Mouse (Mus musculus) limb, embryonic 11.5 days (tissue): ENCODE measurements around the gene Ddx19b. TPM values are rescaled to one million over a fixed set of nuclear protein-coding genes. Genes with fewer than 3 reads are reported as not detected.
"Not testable (repeated sequence)": the region's sequence is repeated elsewhere in the genome, so short reads cannot be mapped to it uniquely, and the experiment has no call there.

Experiments
- ATAC-seq: fragments of 200-750 bp; cut with Nextera tagmentation; 2 replicates; pipeline ENCODE4 v1.8.0; 2017; ENCODE audit warnings: low read depth; ENCODE audit not compliant: insufficient number of reproducible peaks, low FRiP score, low TSS enrichment
- DNase-seq: peaks from one replicate; pipeline ENCODE4 v3.0.0-alpha.2; 2015; ENCODE audit warnings: low spot score
- H3K27ac ChIP-seq: fragments of 300-500 bp; sonication (generic); replicated peaks from 2 replicates; pipeline ENCODE4 v1.5.1; 2014; ENCODE audit warnings: low read depth, mild to moderate bottlenecking, low read length
- H3K27me3 ChIP-seq: fragments of 300-500 bp; sonication (generic); 2 replicates; pipeline ENCODE4 v1.6.1; 2014; ENCODE audit warnings: mild to moderate bottlenecking, low read length, mixed read lengths; ENCODE audit not compliant: control insufficient read depth, insufficient read depth
- H3K36me3 ChIP-seq: fragments of 300-500 bp; sonication (generic); 2 replicates; pipeline ENCODE4 v1.6.1; 2014; ENCODE audit warnings: mild to moderate bottlenecking, low read length, moderate library complexity, mixed read lengths; ENCODE audit not compliant: control insufficient read depth, insufficient read depth
- H3K4me1 ChIP-seq: fragments of 300-500 bp; sonication (generic); 2 replicates; pipeline ENCODE4 v1.6.1; 2014; ENCODE audit warnings: low read length, mixed read lengths; ENCODE audit not compliant: control insufficient read depth, insufficient read depth
- H3K4me2 ChIP-seq: fragments of 300-500 bp; sonication (generic); 2 replicates; pipeline ENCODE4 v1.6.1; 2014; ENCODE audit warnings: low read depth, mild to moderate bottlenecking, moderate library complexity; ENCODE audit not compliant: severe bottlenecking
- H3K4me3 ChIP-seq: fragments of 300-500 bp; sonication (generic); 2 replicates; pipeline ENCODE4 v1.5.1; 2014; ENCODE audit warnings: low read depth, low read length
- H3K9ac ChIP-seq: fragments of 300-500 bp; sonication (generic); 2 replicates; pipeline ENCODE4 v1.6.1; 2014; ENCODE audit warnings: mild to moderate bottlenecking, low read length
- H3K9me3 ChIP-seq: fragments of 300-500 bp; sonication (generic); 2 replicates; pipeline ENCODE4 v1.6.1; 2016; ENCODE audit warnings: low read length; ENCODE audit not compliant: control insufficient read depth
- WGBS: fragments of 180-500 bp; shearing (Covaris S2); extraction: QIAGEN DNeasy Blood & Tissue Kit; methylation state at CpG from one replicate; pipeline ENCODE4 v1.1.7; 2014; 5-methylcytosine and 5-hydroxymethylcytosine counted together
- polyA plus RNA-seq: library from polyadenylated mRNA; unstranded; fragments of >200 nt; fragmentation: Nextera tagmentation; extraction: Ambion mirVana; gene quantifications from 2 replicates; pipeline ENCODE4 v1.2.1, GENCODE M21; 2014

The Ddx19b gene
- polyA plus RNA-seq: 4.5 and 4.7 TPM in 2 replicates

GRCm38 (mm10) chr8:111031572-111031971 lies at the start of gene Ddx19b:
Gene Ddx19b (minus strand): TSS chr8:111031751.
- 95% methylated on average over 19 of the region's 19 CpGs for WGBS
- no peak for ATAC-seq

GRCm38 (mm10) chr8:111079861-111080271 lies 48.3 kb upstream of the Ddx19b start:
- Histone ChIP-seq H3K4me3 (no peak overlapping the region), H3K36me3 (no peaks in the 10 kb centered on the region), H3K4me1 (0 out of 2 replicates have a peak, but pooled peaks cover 2% of the 10 kb centered on the region), H3K27ac (no peak overlapping the region), H3K4me2 (no peak overlapping the region), H3K9me3 (no peaks in the 10 kb centered on the region), H3K9ac (no peak overlapping the region), H3K27me3 (no peaks in the 10 kb centered on the region)
- 32% methylated on average over 6 of the region's 6 CpGs for WGBS
- DNase-seq: peak; percentile 51
- no peak for ATAC-seq

More at GRCm38 (mm10) chr8:111031572-111031971, at the start of gene Ddx19b:
- Histone ChIP-seq H3K27me3 (no peaks in the 10 kb centered on the region), H3K4me3 (no peak within 1 kb of the TSS), H3K4me2 (no peak within 1 kb of the TSS), H3K9ac (no peak within 1 kb of the TSS), H3K27ac (no peak within 1 kb of the TSS), H3K9me3 (no peaks in the 10 kb centered on the region), H3K4me1 (peaks cover 8% of the 10 kb centered on the region), H3K36me3 (peaks cover 3% of the 10 kb centered on the region; the same call in 1 of the 2 replicates)
- DNase-seq: no peak

GRCm38 (mm10) chr8:111079461-111079860 lies 47.9 kb upstream of the Ddx19b start:
- Histone ChIP-seq H3K4me3 (no peak overlapping the region), H3K9me3 (no peaks in the 10 kb centered on the region), H3K27ac (no peak overlapping the region), H3K27me3 (no peaks in the 10 kb centered on the region), H3K36me3 (no peaks in the 10 kb centered on the region), H3K4me2 (no peak overlapping the region), H3K9ac (no peak overlapping the region), H3K4me1 (0 out of 2 replicates have a peak, but pooled peaks cover 2% of the 10 kb centered on the region)
- WGBS: 72% methylated on average over 5 of the region's 5 CpGs
- ATAC-seq: no peak
- DNase-seq: no peak

GRCm38 (mm10) chr8:111075926-111076325 lies 44.4 kb upstream of the Ddx19b start:
- Histone ChIP-seq H3K4me1 (no peaks in the 10 kb centered on the region), H3K27ac (no peak overlapping the region), H3K4me2 (no peak overlapping the region), H3K27me3 (no peaks in the 10 kb centered on the region), H3K9ac (no peak overlapping the region), H3K4me3 (no peak overlapping the region), H3K9me3 (no peaks in the 10 kb centered on the region), H3K36me3 (no peaks in the 10 kb centered on the region)
- DNase-seq (no peak), ATAC-seq (no peak)
- WGBS: 77% methylated on average over 3 of the region's 3 CpGs

GRCm38 (mm10) chr8:111068660-111069059 lies 37.1 kb upstream of the Ddx19b start:
- ATAC-seq, H3K27ac ChIP-seq, H3K4me3 ChIP-seq, H3K4me2 ChIP-seq, H3K4me1 ChIP-seq, H3K9ac ChIP-seq, H3K36me3 ChIP-seq, H3K27me3 ChIP-seq, H3K9me3 ChIP-seq, DNase-seq: not testable (repeated sequence)
- WGBS: 93% methylated on average over 9 of the region's 9 CpGs

GRCm38 (mm10) chr8:111067439-111067838 lies 35.9 kb upstream of the Ddx19b start:
- Histone ChIP-seq H3K4me1 (no peaks in the 10 kb centered on the region), H3K27ac (no peak overlapping the region), H3K4me3 (no peak overlapping the region), H3K27me3 (no peaks in the 10 kb centered on the region), H3K9me3 (no peaks in the 10 kb centered on the region), H3K36me3 (no peaks in the 10 kb centered on the region), H3K4me2 (no peak overlapping the region), H3K9ac (no peak overlapping the region)
- 24% methylated on average over 10 of the region's 10 CpGs for WGBS
- ATAC-seq (no peak), DNase-seq (no peak)

GRCm38 (mm10) chr8:111066308-111066707 lies 34.8 kb upstream of the Ddx19b start:
- 67% methylated on average over 4 of the region's 4 CpGs for WGBS
- Histone ChIP-seq H3K4me1 (no peaks in the 10 kb centered on the region), H3K36me3 (no peaks in the 10 kb centered on the region), H3K4me2 (no peak overlapping the region), H3K9ac (no peak overlapping the region), H3K27ac (no peak overlapping the region), H3K9me3 (no peaks in the 10 kb centered on the region), H3K4me3 (no peak overlapping the region), H3K27me3 (no peaks in the 10 kb centered on the region)
- ATAC-seq (no peak), DNase-seq (no peak)

GRCm38 (mm10) chr8:111062893-111063292 lies 31.3 kb upstream of the Ddx19b start:
- no peaks in the 10 kb centered on the region; the same call in 1 of the 2 replicates for H3K36me3 ChIP-seq
- no peaks in the 10 kb centered on the region for H3K27me3 ChIP-seq
- H3K9ac ChIP-seq: no peak overlapping the region
- no peaks in the 10 kb centered on the region for H3K9me3 ChIP-seq
- H3K4me1 ChIP-seq: peaks cover 5% of the 10 kb centered on the region; the same call in 1 of the 2 replicates
- peak overlapping the region; percentile 28 for H3K4me2 ChIP-seq
- no peak overlapping the region for H3K4me3 ChIP-seq
- DNase-seq: no peak
- no peak for ATAC-seq
- WGBS: 68% methylated on average over 2 of the region's 2 CpGs
- no peak overlapping the region for H3K27ac ChIP-seq
